Mouse (Mus musculus) ES-E14 (cell line): ENCODE data around the gene 4930505A04Rik.

Source experiments
- ZC3H11A ChIP-seq: IDR thresholded peaks from 2 replicates; pipeline ENCODE4 v1.6.1; 2012; ENCODE audit warnings: low read depth, mild to moderate bottlenecking, inconsistent platforms, low read length, borderline replicate concordance
- ZNF384 ChIP-seq: IDR thresholded peaks from 2 replicates; pipeline ENCODE4 v1.6.1; 2012; ENCODE audit warnings: low read depth, low read length, inconsistent platforms

GRCm38 (mm10) chr11:30508178-30508577, 36.6 kb upstream of the 4930505A04Rik start:
- TF ChIP-seq ZC3H11A (no peak), ZNF384 (no peak)
